Mouse (Mus musculus): ENCODE results near the gene Gnb5. TPM values are rescaled to one million over a fixed set of nuclear protein-coding genes. Genes with fewer than 3 reads are reported as not detected.
A peak's percentile ranks its signal among the peaks of the same experiment; 100 is the strongest.
"Not testable (repeated sequence)": the region's sequence is repeated elsewhere in the genome, so short reads cannot be mapped to it uniquely, and the experiment has no call there.

The Gnb5 gene
- polyA plus RNA-seq, 2 experiments, result 26.9 to 28.5 TPM

DNA sequence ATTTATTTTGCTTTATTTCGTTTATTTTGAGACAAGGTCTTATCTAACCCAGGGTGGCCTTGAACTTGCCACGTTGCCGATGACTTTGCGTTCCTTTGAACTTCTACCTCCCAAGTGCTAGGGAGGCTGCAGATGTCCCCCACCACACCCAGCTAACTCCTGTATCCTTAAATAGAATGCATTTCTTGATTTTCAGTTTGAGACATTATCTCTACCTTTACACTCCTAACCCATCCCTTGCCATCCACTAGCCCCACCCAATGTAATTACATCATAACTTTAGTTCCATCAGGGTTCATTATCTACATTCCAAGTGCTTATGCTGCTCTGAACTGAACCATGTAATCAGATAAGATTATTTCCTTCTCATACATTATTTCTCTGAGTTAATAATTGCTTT, 49.7 kb downstream of the Gnb5 start:
- ATAC-seq (ENCODE audit: low FRiP score, low read depth), result no peak
- TF ChIP-seq POLR2A (IDR thresholded peaks at IDR 0.05; ENCODE audit: borderline replicate concordance, extremely low read depth, insufficient read depth, insufficient read length), result no peak
- H3K9ac ChIP-seq (ENCODE audit: low read depth, low read length, severe bottlenecking), result no peak overlapping the region
- no peak overlapping the region for H3K27ac ChIP-seq (replicated peaks; ENCODE audit: low read depth, low read length)
- no peaks in the 10 kb centered on the region for H3K36me3 ChIP-seq (ENCODE audit: control insufficient read depth, insufficient read depth, low read length)
- H3K4me2 ChIP-seq (replicated peaks; ENCODE audit: low read depth, low read length, severe bottlenecking), result no peak overlapping the region
- H3K4me3 ChIP-seq (replicated peaks; ENCODE audit: low read length), result no peak overlapping the region
- no peaks in the 10 kb centered on the region for H3K4me1 ChIP-seq (ENCODE audit: control insufficient read depth, insufficient read depth, low read length)
- 85% methylated on average over 4 of the region's 4 CpGs for WGBS
- H3K27me3 ChIP-seq (ENCODE audit: control insufficient read depth, insufficient read depth, low read length), result no peaks in the 10 kb centered on the region
- no peaks in the 10 kb centered on the region for H3K9me3 ChIP-seq (ENCODE audit: control insufficient read depth, low read length)
- DNase-seq (ENCODE audit: low spot score), result no peak

DNA sequence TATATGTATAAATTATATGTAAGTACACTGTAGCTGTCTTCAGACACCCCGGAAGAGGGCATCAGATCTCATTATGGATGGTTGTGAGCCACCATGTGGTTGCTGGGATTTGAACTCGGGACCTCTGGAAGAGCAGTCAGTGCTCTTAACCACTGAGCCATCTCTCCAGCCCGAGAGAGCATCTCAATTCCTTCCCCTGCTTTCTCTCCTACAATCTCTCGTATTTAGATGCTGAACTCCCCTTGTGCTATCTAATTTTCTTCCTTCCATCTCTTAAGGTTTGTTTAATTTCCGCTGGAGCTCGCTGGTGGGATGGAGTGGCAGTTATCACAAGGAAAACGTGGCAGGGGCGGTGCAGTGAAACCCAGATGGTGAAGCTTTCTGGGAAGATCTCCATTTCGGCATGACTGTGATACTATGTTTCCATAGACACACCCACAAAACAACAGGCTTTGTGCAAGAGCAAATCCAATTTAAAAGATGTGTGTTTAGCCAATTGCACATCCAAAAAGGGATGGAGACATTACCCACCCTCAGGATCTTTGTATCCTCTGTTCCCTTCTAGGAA, 51.1 kb downstream of the Gnb5 start:
- DNase-seq (ENCODE audit: low spot score) (no peak), ATAC-seq (ENCODE audit: low FRiP score, low read depth) (no peak)
- Histone ChIP-seq H3K9me3 (ENCODE audit: control insufficient read depth, low read length) (no peaks in the 10 kb centered on the region), H3K4me3 (replicated peaks; ENCODE audit: low read length) (no peak overlapping the region), H3K9ac (ENCODE audit: low read depth, low read length, severe bottlenecking) (no peak overlapping the region), H3K36me3 (ENCODE audit: control insufficient read depth, insufficient read depth, low read length) (no peaks in the 10 kb centered on the region), H3K4me1 (ENCODE audit: control insufficient read depth, insufficient read depth, low read length) (no peaks in the 10 kb centered on the region), H3K27ac (replicated peaks; ENCODE audit: low read depth, low read length) (no peak overlapping the region), H3K4me2 (replicated peaks; ENCODE audit: low read depth, low read length, severe bottlenecking) (no peak overlapping the region), H3K27me3 (ENCODE audit: control insufficient read depth, insufficient read depth, low read length) (no peaks in the 10 kb centered on the region)
- WGBS, result 78% methylated on average over 9 of the region's 9 CpGs
- TF ChIP-seq POLR2A (IDR thresholded peaks at IDR 0.05; ENCODE audit: borderline replicate concordance, extremely low read depth, insufficient read depth, insufficient read length), result no peak

DNA sequence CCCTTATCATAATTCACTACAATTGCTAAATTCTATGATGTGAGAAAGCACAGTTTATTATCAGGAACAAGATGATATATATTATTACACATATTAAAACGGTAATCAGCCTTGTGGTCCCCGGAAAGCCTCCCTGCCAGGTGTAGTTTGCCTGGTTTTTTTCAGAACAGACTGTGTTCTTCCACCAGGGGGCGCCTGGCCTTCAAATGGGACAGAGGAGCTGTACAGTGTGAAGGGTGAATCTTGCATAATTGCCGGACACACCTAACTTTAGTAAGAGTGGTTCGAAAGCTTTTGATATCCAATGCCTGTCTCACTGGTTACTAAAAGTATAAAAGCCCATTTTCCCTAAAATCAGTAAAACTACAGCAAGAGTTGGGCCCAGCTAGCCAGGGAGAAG, 55.6 kb downstream of the Gnb5 start:
- peak; percentile 50 for DNase-seq (ENCODE audit: low spot score)
- no peak for ATAC-seq (ENCODE audit: low FRiP score, low read depth)
- Histone ChIP-seq H3K4me1 (ENCODE audit: control insufficient read depth, insufficient read depth, low read length) (no peaks in the 10 kb centered on the region), H3K4me3 (replicated peaks; ENCODE audit: low read length) (no peak overlapping the region), H3K27me3 (ENCODE audit: control insufficient read depth, insufficient read depth, low read length) (no peaks in the 10 kb centered on the region), H3K27ac (replicated peaks; ENCODE audit: low read depth, low read length) (no peak overlapping the region), H3K9ac (ENCODE audit: low read depth, low read length, severe bottlenecking) (no peak overlapping the region), H3K4me2 (replicated peaks; ENCODE audit: low read depth, low read length, severe bottlenecking) (no peak overlapping the region), H3K36me3 (ENCODE audit: control insufficient read depth, insufficient read depth, low read length) (no peaks in the 10 kb centered on the region), H3K9me3 (ENCODE audit: control insufficient read depth, low read length) (no peaks in the 10 kb centered on the region)
- 37% methylated on average over 5 of the region's 5 CpGs for WGBS
- TF ChIP-seq POLR2A (IDR thresholded peaks at IDR 0.05; ENCODE audit: borderline replicate concordance, extremely low read depth, insufficient read depth, insufficient read length), result no peak

DNA sequence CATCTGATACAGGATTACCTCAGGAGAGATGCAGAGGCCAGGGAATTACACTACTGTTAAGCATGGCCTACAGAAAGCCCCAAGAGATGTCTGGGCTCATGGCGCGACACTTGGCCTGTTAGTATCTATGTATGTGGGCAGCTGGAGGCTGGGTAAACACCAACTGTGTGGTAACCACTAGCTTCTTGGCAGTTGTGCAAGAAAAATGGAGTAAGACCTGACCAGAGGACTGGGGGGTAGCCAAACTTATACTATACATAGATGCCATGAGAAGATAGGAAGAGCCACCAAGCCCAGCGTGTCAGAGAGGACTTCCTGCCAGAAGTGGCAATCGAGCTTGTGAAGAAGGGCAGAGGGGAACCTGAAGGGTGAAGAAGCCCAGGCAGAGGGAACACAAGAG, 56.1 kb downstream of the Gnb5 start:
- no peak overlapping the region for H3K4me2 ChIP-seq (replicated peaks; ENCODE audit: low read depth, low read length, severe bottlenecking)
- no peaks in the 10 kb centered on the region for H3K36me3 ChIP-seq (ENCODE audit: control insufficient read depth, insufficient read depth, low read length)
- no peaks in the 10 kb centered on the region for H3K4me1 ChIP-seq (ENCODE audit: control insufficient read depth, insufficient read depth, low read length)
- no peak for ATAC-seq (ENCODE audit: low FRiP score, low read depth)
- no peak for DNase-seq (ENCODE audit: low spot score)
- H3K27ac ChIP-seq (replicated peaks; ENCODE audit: low read depth, low read length), result no peak overlapping the region
- TF ChIP-seq POLR2A (IDR thresholded peaks at IDR 0.05; ENCODE audit: borderline replicate concordance, extremely low read depth, insufficient read depth, insufficient read length), result no peak
- H3K4me3 ChIP-seq (replicated peaks; ENCODE audit: low read length), result no peak overlapping the region
- H3K9ac ChIP-seq (ENCODE audit: low read depth, low read length, severe bottlenecking), result no peak overlapping the region
- H3K9me3 ChIP-seq (ENCODE audit: control insufficient read depth, low read length), result no peaks in the 10 kb centered on the region
- WGBS, result 90% methylated on average over 4 of the region's 4 CpGs
- no peaks in the 10 kb centered on the region for H3K27me3 ChIP-seq (ENCODE audit: control insufficient read depth, insufficient read depth, low read length)

DNA sequence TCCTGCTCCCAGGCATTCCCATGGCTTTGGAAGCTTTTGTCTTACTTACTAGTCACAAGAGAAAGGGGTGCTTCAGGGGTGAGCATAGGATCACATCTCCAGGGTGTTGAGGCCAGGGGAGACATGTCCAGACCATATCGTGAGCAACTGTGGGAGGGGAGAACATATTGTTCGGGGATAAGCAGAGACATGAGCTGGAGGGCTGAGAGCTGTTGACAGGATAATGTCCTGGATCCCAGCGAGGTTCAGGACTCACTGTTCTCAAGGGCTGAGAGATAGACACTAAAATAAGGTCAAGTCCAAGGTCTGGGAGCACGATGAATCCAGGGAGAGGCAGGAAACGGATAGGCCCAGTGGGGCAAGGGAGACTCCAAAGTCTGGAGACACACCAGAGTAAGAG, 56.9 kb downstream of the Gnb5 start:
- no peak for ATAC-seq (ENCODE audit: low FRiP score, low read depth)
- no peak for TF ChIP-seq POLR2A (IDR thresholded peaks at IDR 0.05; ENCODE audit: borderline replicate concordance, extremely low read depth, insufficient read depth, insufficient read length)
- H3K9ac ChIP-seq (ENCODE audit: low read depth, low read length, severe bottlenecking), result no peak overlapping the region
- H3K27me3 ChIP-seq (ENCODE audit: control insufficient read depth, insufficient read depth, low read length), result no peaks in the 10 kb centered on the region
- WGBS, result 76% methylated on average over 5 of the region's 5 CpGs
- no peaks in the 10 kb centered on the region for H3K36me3 ChIP-seq (ENCODE audit: control insufficient read depth, insufficient read depth, low read length)
- no peak for DNase-seq (ENCODE audit: low spot score)
- H3K4me3 ChIP-seq (replicated peaks; ENCODE audit: low read length), result no peak overlapping the region
- H3K4me1 ChIP-seq (ENCODE audit: control insufficient read depth, insufficient read depth, low read length), result no peaks in the 10 kb centered on the region
- no peak overlapping the region for H3K4me2 ChIP-seq (replicated peaks; ENCODE audit: low read depth, low read length, severe bottlenecking)
- H3K9me3 ChIP-seq (ENCODE audit: control insufficient read depth, low read length), result no peaks in the 10 kb centered on the region
- H3K27ac ChIP-seq (replicated peaks; ENCODE audit: low read depth, low read length), result no peak overlapping the region

DNA sequence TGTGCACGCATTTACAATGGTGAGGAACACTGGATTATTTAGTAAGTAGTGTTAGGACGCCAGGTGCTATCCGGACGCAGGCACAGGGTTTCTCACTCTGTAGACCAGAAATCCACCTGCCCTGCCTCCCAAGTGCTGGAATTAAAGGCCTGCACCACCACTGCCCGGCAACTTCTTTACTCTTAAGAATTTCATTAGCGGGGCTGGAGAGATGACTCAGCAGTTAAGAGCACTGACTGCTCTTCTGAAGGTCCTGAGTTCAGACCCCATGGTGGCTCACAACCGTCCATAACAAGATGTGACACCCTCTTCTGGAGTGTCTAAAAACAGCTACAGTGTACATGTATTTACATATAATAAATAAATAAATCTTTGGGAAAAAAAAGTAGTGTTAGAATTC, 57.6 kb downstream of the Gnb5 start:
- H3K4me3 ChIP-seq (replicated peaks; ENCODE audit: low read length); DNase-seq (ENCODE audit: low spot score); H3K4me1 ChIP-seq (ENCODE audit: control insufficient read depth, insufficient read depth, low read length); ATAC-seq (ENCODE audit: low FRiP score, low read depth); H3K4me2 ChIP-seq (replicated peaks; ENCODE audit: low read depth, low read length, severe bottlenecking); H3K9me3 ChIP-seq (ENCODE audit: control insufficient read depth, low read length); H3K36me3 ChIP-seq (ENCODE audit: control insufficient read depth, insufficient read depth, low read length); H3K27me3 ChIP-seq (ENCODE audit: control insufficient read depth, insufficient read depth, low read length); H3K27ac ChIP-seq (replicated peaks; ENCODE audit: low read depth, low read length); H3K9ac ChIP-seq (ENCODE audit: low read depth, low read length, severe bottlenecking): not testable (repeated sequence)
- 62% methylated on average over 7 of the region's 7 CpGs for WGBS

All from limb, embryonic 14.5 days (tissue).